Mouse (Mus musculus) adipocyte (in vitro differentiated cells): ENCODE measurements at regions not wholly inside any gene's neighbourhood (a gene's known extent, or its start where the extent isn't known, plus 50 kb on each side); places are given as distances from the start of the nearest gene placed in this dataset.

ENCODE experiments used
- DNase-seq: peaks from one replicate; pipeline ENCODE4 v3.0.0-alpha.2; 2016; ENCODE audit warnings: low spot score

DNA sequence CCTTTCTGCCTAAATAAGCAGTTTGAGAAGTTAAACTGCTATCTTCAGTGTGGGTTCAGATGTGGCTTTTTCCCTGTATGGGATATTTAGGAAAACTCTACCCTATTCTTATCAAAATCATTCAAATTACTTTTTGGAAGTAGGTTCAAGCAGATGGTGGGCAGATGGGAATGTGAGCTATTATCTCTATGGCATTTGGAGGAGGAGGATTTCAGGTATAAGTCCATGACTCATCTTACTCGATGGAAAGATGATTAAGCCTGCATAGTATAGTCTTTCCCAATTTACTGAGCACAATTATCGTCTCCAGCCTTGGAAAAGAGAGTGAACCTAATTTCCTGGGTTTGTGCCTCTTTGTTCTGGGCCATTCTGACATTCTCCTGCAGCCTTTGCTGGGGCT lies 1413.2 kb downstream of the D3Ertd751e start:
- DNase-seq: no peak

DNA sequence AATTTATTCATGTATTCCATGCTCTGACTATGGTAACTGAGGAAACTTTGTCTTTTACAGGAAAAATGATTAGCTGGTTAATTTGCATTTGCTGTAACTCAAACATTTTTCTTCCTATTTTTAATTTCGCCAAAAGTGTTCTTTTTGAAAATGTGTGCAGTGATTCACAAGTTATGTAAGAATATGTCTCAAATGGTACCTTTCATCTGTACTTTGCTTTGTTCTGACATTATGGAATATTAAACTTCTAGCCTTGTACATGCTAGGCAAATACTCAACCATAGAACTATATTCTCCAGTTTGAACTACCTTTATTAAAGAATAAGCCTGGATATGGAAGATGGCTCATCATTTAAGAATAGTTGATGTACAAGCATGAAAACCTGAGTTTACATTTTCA lies 1418.1 kb downstream of the D3Ertd751e start:
- DNase-seq: no peak

GRCm38 (mm10) chr3:43182785-43183184 lies 1440.4 kb downstream of the D3Ertd751e start:
- DNase-seq: no peak

DNA sequence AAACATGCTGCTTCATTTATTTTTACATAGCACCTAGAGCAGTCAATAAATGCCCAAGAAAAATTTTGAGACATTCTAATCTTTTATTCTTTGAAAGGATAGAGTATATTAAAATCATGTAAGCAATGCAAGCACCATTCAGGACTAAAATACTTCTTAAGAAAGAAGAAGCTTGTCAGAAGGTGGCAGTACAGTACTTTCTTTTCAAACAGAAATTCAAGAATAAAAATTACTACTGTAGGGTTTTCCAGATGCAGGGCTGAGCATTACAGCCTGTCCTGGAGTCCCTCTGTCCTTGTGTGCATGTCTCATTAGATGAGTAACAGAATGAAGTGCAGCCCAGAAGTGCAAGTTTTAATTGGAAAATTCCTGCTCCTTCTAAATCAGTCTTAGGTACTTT lies 1457.5 kb downstream of the D3Ertd751e start:
- peak; percentile 19 for DNase-seq

- DNase-seq: no peak
Measured at GRCm38 (mm10) chr3:43209646-43210045, 1467.2 kb downstream of the D3Ertd751e start.

GRCm38 (mm10) chr3:43218726-43219125 lies 1476.3 kb downstream of the D3Ertd751e start:
- DNase-seq: no peak

- no peak for DNase-seq
Measured at GRCm38 (mm10) chr3:43246639-43247038, 1504.2 kb downstream of the D3Ertd751e start.
